Mouse (Mus musculus) skeletal muscle tissue, postnatal 0 days (tissue): ENCODE results near the gene Commd9. TPM values are rescaled to one million over a fixed set of nuclear protein-coding genes. Genes with fewer than 3 reads are reported as not detected.

Experiments used
- polyA plus RNA-seq: library from polyadenylated mRNA; unstranded; fragments of >200 nt; fragmentation: Nextera tagmentation; extraction: Ambion mirVana; gene quantifications from 2 replicates; pipeline ENCODE4 v1.2.1, GENCODE M21; 2015

Commd9 gene
- polyA plus RNA-seq: 42.8 and 52.5 TPM in 2 replicates

DNA sequence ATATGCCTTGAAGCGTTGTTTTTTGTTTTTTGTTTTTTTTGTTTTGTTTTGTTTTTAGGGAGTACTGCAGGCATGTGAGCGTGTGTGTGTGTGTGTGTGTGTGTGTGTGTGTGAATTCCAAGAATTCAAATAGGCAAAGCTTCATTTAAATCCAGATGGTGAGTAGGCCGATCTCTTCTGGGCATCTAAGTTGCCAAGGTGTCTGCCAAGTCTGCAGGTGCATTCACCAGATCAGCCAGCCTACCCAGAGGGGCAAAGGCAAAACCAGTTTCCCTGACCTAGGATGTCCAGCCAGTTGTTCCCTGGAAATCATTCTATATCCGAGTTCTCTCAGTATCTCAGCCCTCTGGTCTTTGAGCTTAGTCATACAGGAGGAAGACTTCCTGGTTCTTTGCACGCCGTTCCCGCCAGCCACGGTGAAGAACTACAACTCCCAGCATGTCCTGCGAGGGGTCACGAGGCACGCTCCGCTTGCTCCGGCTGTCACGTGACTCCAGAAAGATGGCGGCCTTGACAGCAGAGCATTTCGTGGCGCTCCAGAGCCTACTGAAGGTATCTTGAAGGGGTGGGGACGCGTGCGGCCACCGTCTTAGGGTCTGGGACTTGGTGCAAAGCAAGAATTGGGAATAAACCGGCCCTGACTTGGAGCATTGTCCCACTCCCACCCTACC is at the start of gene Commd9:
Gene Commd9 (plus strand): TSS at position 480 of the 671 bp plus-strand sequence.

GRCm38 (mm10) chr2:101882998-101883397 is 3.0 kb upstream of the Commd9 start, which contains the start of gene Prr5l:
TSS of gene Prr5l (minus strand) at chr2:101883027.

Other genes starting within 250 kb of the Commd9 start
- not detected in 2 replicates for gene Rag1, start 236.7 kb upstream of the Commd9 start, polyA plus RNA-seq
- gene B230118H07Rik, start 236.7 kb upstream of the Commd9 start, polyA plus RNA-seq: 64.1 and 72.6 TPM in 2 replicates
- gene Traf6, start 207.8 kb upstream of the Commd9 start, polyA plus RNA-seq: 4.1 and 4.4 TPM in 2 replicates
- 5.1 and 7.0 TPM in 2 replicates for gene Prr5l, start 3.2 kb upstream of the Commd9 start, polyA plus RNA-seq